Comparison of ENCODE assay signal across 11 mouse cellular contexts in genomic region chr13:69823920-69824637, GRCm38 (mm10). TPM values are rescaled to one million over a fixed set of nuclear protein-coding genes. Genes with fewer than 3 reads are reported as not detected.
DNase-seq lines count a peak whose midpoint lies in the region; ATAC-seq and TF ChIP-seq lines count a peak whose summit lies in the region.
"Had no signal": no experiment of that assay in that cellular context is flagged by ENCODE, and none has a peak within 500 bp of the region (broad histone marks: within the 10 kb centered on the region; RNA-seq: fewer than 3 reads in every experiment).

No protein-coding gene starts in this region.

- TF ChIP-seq POLR2A in olfactory bulb, adult 2 months (IDR thresholded peaks at IDR 0.05; ENCODE audit: insufficient read depth, low read depth, low read length) = no peak

- no peaks in the 10 kb centered on the region for H3K4me1 ChIP-seq in neural tube, embryonic 11.5 days (ENCODE audit: control insufficient read depth, insufficient read depth, low read length)
- peaks cover 14% of the 10 kb centered on the region for H3K4me1 ChIP-seq in olfactory bulb, adult 2 months (ENCODE audit: control insufficient read depth, insufficient read depth, low read length)
- H3K4me1 ChIP-seq: kidney, embryonic 15.5 days; lung, embryonic 15.5 days had no signal

- peak; percentile 10 for DNase-seq in embryo, embryonic 11 days
- DNase-seq in embryo, embryonic 10.5 days (ENCODE audit: low spot score) = no peak
- DNase-seq in neural tube, embryonic 11.5 days (ENCODE audit: low spot score) = no peak
- no peak for DNase-seq in neural tube, embryonic 10.5 days (ENCODE audit: extremely low spot score, low spot score)
- peak; percentile 53 for DNase-seq in layer of hippocampus, adult 9-11 months
- DNase-seq in lung, postnatal 25 days (ENCODE audit: low spot score) = no peak
- DNase-seq in frontal cortex, adult 2 months (ENCODE audit: extremely low spot score in 1 of 2, low spot score in 1 of 2) = no peak
- DNase-seq: right cerebral cortex, postnatal 25 days had no signal

- 0 out of 2 replicates have a peak, but pooled peaks have one; percentile 31 for ATAC-seq in neural tube, embryonic 11.5 days (ENCODE audit: insufficient read depth, low FRiP score, low TSS enrichment)

- no peak overlapping the region for H3K9ac ChIP-seq in neural tube, embryonic 11.5 days (ENCODE audit: low read length)
- H3K9ac ChIP-seq: kidney, embryonic 15.5 days; lung, embryonic 15.5 days had no signal

- no peak for TF ChIP-seq CTCF in olfactory bulb, adult 2 months (IDR thresholded peaks at IDR 0.05; ENCODE audit: insufficient read depth, low read depth, low read length)

- H3K9me3 ChIP-seq in neural tube, embryonic 11.5 days (ENCODE audit: control insufficient read depth, low read length) = no peaks in the 10 kb centered on the region
- H3K9me3 ChIP-seq: kidney, embryonic 15.5 days; lung, embryonic 15.5 days had no signal

- H3K4me2 ChIP-seq in neural tube, embryonic 11.5 days (ENCODE audit: low read depth) = no peak overlapping the region
- H3K4me2 ChIP-seq: kidney, embryonic 15.5 days; lung, embryonic 15.5 days had no signal

- no peaks in the 10 kb centered on the region for H3K27me3 ChIP-seq in neural tube, embryonic 11.5 days (ENCODE audit: control insufficient read depth, insufficient read depth, low read length)
- H3K27me3 ChIP-seq: kidney, embryonic 15.5 days; lung, embryonic 15.5 days had no signal

- H3K4me3 ChIP-seq in neural tube, embryonic 11.5 days (ENCODE audit: low read depth, low read length) = no peak overlapping the region
- peak overlapping the region; percentile 20; the same call in 1 of the 2 replicates for H3K4me3 ChIP-seq in olfactory bulb, adult 2 months (ENCODE audit: insufficient read depth, low read depth, low read length)
- H3K4me3 ChIP-seq: kidney, embryonic 15.5 days; lung, embryonic 15.5 days had no signal

- WGBS in neural tube, embryonic 11.5 days = 74% methylated on average over 19 of the region's 19 CpGs
- 20% methylated on average over 19 of the region's 19 CpGs for WGBS in olfactory bulb, adult 2 months

- H3K36me3 ChIP-seq in neural tube, embryonic 11.5 days (ENCODE audit: control insufficient read depth, insufficient read depth, low read length) = no peaks in the 10 kb centered on the region
- H3K36me3 ChIP-seq: kidney, embryonic 15.5 days; lung, embryonic 15.5 days had no signal

- no peak overlapping the region for H3K27ac ChIP-seq in neural tube, embryonic 11.5 days (ENCODE audit: low read depth, low read length)
- H3K27ac ChIP-seq in olfactory bulb, adult 2 months (ENCODE audit: insufficient read depth, low read depth, low read length) = peak overlapping the region; percentile 50
- H3K27ac ChIP-seq: kidney, embryonic 15.5 days; lung, embryonic 15.5 days had no signal

RNA-seq across cellular contexts. Expression of gene Med10, which starts 21.9 kb away (rescaled TPM):
- polyA plus RNA-seq in neural tube, embryonic 11.5 days (2014; fragmentation: Nextera tagmentation; extraction: Ambion mirVana) = 188 and 195 TPM in 2 replicates
- not detected in 2 replicates for polyA plus RNA-seq in olfactory bulb, adult 2 months (2012; ENCODE audit: insufficient read depth, insufficient read length, low replicate concordance, missing spikeins)
- polyA plus RNA-seq in frontal cortex, adult 2 months (2012; rRNA removed) = 56.5 and 65.3 TPM in 2 replicates

Comparison
In these comparisons a context has a peak if more than half of its experiments do, and no peak if none do; other contexts are left out.
1. DNase-seq: peak in embryo, embryonic 11 days (single experiment) and layer of hippocampus, adult 9-11 months (single experiment); none in embryo, embryonic 10.5 days (single experiment), neural tube, embryonic 11.5 days (single experiment), neural tube, embryonic 10.5 days (single experiment), lung, postnatal 25 days (single experiment) and frontal cortex, adult 2 months (0 of 2).
2. RNA of gene Med10, which starts 21.9 kb away (polyA plus RNA-seq): 188 to 195 TPM in neural tube, embryonic 11.5 days and 56.5 to 65.3 TPM in frontal cortex, adult 2 months; not detected in olfactory bulb, adult 2 months; every median in the first group is over 10 times any median in the second.